Mouse (Mus musculus): ENCODE data around the gene Traf3ip2.

GRCm38 (mm10) chr10:39638862-39639261 lies 26.1 kb downstream of the Traf3ip2 start:
- TF ChIP-seq CTCF (IDR thresholded peaks at IDR 0.05) (no peak), EP300 (IDR thresholded peaks at IDR 0.05) (no peak)
